Mouse (Mus musculus): ENCODE measurements around the gene Espn.

The Espn gene

DNA sequence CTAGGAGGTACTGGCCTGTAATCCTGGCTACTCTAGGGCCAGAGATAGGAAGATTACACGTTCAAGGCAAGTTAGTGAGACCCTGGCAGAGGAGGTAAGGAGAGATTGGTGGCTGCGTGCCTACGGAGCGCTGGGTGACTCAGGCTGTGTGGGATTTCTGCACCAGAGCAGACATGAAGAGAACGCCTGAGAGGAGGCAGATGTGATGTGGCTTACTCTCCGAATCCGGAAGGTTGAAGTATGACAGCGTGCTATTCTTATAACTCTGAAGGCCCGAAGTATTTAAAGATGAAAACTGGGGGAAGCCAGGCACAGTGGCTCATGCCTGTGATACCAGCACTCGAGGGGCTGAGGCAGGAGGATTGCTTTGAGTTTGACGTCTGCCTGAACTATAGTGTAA lies 51.6 kb downstream of the Espn start:
- DNase-seq (ENCODE audit: low read depth, low spot score), result no peak

GRCm38 (mm10) chr4:152097911-152098799 lies 54.0 kb downstream of the Espn start:
- DNase-seq (ENCODE audit: low read depth, low spot score), result no peak

GRCm38 (mm10) chr4:152096927-152097326 lies 55.2 kb downstream of the Espn start:
- no peak for DNase-seq (ENCODE audit: low read depth, low spot score)

- DNase-seq (ENCODE audit: low read depth, low spot score), result peak; percentile 65
These were observed 55.9 kb downstream of the Espn start for GRCm38 (mm10) chr4:152095937-152096910.

GRCm38 (mm10) chr4:152094233-152094632 lies 57.9 kb downstream of the Espn start:
- no peak for DNase-seq (ENCODE audit: low read depth, low spot score)

- DNase-seq (ENCODE audit: low read depth, low spot score), result no peak
These were observed 59.3 kb downstream of the Espn start for GRCm38 (mm10) chr4:152092751-152093293.

DNA sequence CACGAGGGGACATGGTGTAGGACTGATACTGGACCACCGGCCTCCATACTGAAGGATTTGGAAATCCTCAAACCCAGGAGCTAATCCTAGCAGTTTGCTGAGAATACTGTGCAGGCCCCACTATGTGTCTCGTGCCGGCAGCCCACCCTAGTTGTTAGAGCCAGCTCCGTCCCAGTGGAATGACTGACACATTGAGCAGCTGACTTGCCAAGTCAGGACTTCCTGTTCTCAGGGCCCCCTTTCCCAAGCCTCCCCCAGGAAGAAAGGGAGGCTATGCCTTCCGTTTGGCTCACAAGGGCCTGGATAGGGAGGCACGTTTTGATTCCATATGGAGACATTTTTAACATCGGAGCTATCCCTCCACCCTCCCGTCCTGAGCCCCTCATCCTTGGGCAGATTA lies 62.0 kb downstream of the Espn start:
- DNase-seq (ENCODE audit: low read depth, low spot score), result no peak

GRCm38 (mm10) chr4:152088556-152089120 lies 63.5 kb downstream of the Espn start:
- no peak for DNase-seq (ENCODE audit: low read depth, low spot score)

DNA sequence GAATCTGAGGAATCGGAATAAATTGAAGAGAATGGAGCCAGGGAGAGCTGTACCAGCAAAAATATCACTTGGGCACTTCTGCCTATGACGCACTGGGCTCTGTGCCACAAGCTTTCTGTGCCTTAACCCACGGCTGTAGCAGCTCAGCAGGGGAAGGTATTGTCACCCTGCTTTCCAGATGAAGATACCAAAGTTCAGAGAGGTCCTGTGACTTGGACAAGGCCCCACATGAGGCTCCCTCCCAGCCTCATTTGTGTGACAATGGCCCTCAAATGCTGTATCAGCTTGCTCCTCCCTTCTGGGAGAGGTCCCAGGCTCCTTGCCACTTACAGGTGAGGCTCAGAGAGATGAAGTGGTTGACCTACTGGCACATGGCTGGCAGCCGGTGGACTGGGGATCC lies 64.0 kb downstream of the Espn start:
- DNase-seq (ENCODE audit: low read depth, low spot score), result no peak

GRCm38 (mm10) chr4:152087211-152088081 lies 64.7 kb downstream of the Espn start:
- no peak for DNase-seq (ENCODE audit: low read depth, low spot score)

- DNase-seq (ENCODE audit: low read depth, low spot score), result no peak
These were observed 65.5 kb downstream of the Espn start for GRCm38 (mm10) chr4:152086505-152087210.

GRCm38 (mm10) chr4:152084616-152085015 lies 67.6 kb downstream of the Espn start:
- no peak for DNase-seq (ENCODE audit: low read depth, low spot score)

DNA sequence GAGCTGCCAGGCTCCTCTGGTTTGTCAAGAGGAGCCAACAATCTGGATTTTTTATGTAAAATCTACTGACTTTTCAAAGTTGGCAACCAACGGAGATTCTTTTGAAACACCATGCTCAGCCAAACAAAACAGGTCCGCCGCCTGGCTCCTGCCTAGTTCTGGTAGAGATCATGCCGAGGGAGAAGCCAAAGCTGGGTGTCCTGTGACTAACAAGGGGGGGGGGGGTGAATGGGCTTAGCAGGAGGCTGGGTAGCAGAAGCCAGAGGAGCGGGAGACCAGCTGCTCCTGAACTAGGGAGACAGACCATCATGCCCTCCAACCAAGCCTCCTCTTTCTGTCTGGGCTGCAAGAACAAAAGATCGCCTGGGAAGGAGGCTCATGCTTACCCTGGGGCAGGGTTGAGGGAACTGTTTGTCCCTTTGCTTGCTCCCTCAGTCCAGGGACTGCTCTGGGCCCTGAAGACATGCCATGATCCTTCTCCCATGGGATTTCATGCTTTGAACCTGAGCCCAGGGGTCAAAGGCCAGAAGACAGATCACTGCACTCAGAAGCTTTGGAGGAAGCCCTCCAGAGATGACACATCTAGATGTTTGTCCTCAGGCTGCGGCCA lies 68.5 kb downstream of the Espn start:
- peak; percentile 60 for DNase-seq (ENCODE audit: low read depth, low spot score)

DNA sequence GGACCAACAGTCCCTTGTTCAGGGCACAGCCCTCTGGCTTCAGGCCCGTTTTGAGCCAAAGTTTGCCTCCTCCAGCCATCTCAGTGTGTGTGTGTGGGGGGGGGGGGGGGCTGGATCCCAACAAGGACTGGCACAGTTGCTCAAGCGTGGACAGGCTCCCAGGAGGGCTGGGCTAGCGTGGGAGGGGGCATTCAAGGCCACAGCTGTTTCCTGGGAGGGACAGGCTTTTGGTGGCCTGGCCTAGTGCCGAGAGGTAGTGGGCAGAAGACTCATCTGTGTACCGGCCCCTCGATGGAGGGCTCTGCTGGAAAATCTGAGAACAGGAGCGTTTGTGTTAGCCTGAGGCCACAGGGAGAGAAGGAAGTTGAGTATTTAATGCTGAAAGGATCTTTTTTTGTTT lies 72.2 kb downstream of the Espn start:
- DNase-seq (ENCODE audit: low read depth, low spot score), result no peak

- DNase-seq (ENCODE audit: low read depth, low spot score), result no peak
These were observed 72.9 kb downstream of the Espn start for GRCm38 (mm10) chr4:152079261-152079660.

- peak; percentile 51 for DNase-seq (ENCODE audit: low read depth, low spot score)
These were observed 74.1 kb downstream of the Espn start for GRCm38 (mm10) chr4:152078105-152078530.

GRCm38 (mm10) chr4:152077191-152077590 lies 75.0 kb downstream of the Espn start:
- DNase-seq (ENCODE audit: low read depth, low spot score), result no peak

- DNase-seq (ENCODE audit: low read depth, low spot score), result no peak
These were observed 77.6 kb downstream of the Espn start for GRCm38 (mm10) chr4:152074548-152074947.

- no peak for DNase-seq (ENCODE audit: low read depth, low spot score)
These were observed 78.5 kb downstream of the Espn start for GRCm38 (mm10) chr4:152073715-152074114.

GRCm38 (mm10) chr4:152072655-152073054 lies 79.5 kb downstream of the Espn start:
- no peak for DNase-seq (ENCODE audit: low read depth, low spot score)
